Mouse (Mus musculus) hindbrain, embryonic 11.5 days (tissue): ENCODE results near the gene Pspn. TPM values are rescaled to one million over a fixed set of nuclear protein-coding genes. Genes with fewer than 3 reads are reported as not detected.

Experiments
- ATAC-seq: fragments of 200-750 bp; cut with Nextera tagmentation; 2 replicates; pipeline ENCODE4 v1.8.0; 2017; ENCODE audit warnings: mild to moderate bottlenecking, moderate TSS enrichment, moderate library complexity; ENCODE audit not compliant: low FRiP score
- DNase-seq: peaks from one replicate; pipeline ENCODE4 v3.0.0-alpha.2; 2015; ENCODE audit warnings: low spot score
- H3K27ac ChIP-seq: fragments of 300-500 bp; sonication (generic); 2 replicates; pipeline ENCODE4 v1.5.1; 2014; ENCODE audit warnings: mild to moderate bottlenecking, low read depth, low read length
- H3K27me3 ChIP-seq: fragments of 300-500 bp; sonication (generic); 2 replicates; pipeline ENCODE4 v1.6.1; 2014; ENCODE audit warnings: mild to moderate bottlenecking, low read length, moderate library complexity, mixed read lengths; ENCODE audit not compliant: control insufficient read depth, insufficient read depth
- H3K36me3 ChIP-seq: fragments of 300-500 bp; sonication (generic); 2 replicates; pipeline ENCODE4 v1.6.1; 2014; ENCODE audit warnings: mild to moderate bottlenecking, low read length, moderate library complexity, mixed read lengths; ENCODE audit not compliant: control insufficient read depth, insufficient read depth
- H3K4me1 ChIP-seq: fragments of 300-500 bp; sonication (generic); replicated peaks from 2 replicates; pipeline ENCODE4 v1.6.1; 2014; ENCODE audit warnings: low read length, mixed read lengths; ENCODE audit not compliant: control insufficient read depth, insufficient read depth
- H3K4me2 ChIP-seq: fragments of 300-500 bp; sonication (generic); replicated peaks from 2 replicates; pipeline ENCODE4 v1.6.1; 2014; ENCODE audit warnings: mild to moderate bottlenecking, low read depth, low read length
- H3K4me3 ChIP-seq: fragments of 300-500 bp; sonication (generic); 2 replicates; pipeline ENCODE4 v1.5.1; 2014; ENCODE audit warnings: low read depth, low read length
- H3K9ac ChIP-seq: fragments of 300-500 bp; sonication (generic); 2 replicates; pipeline ENCODE4 v1.6.1; 2014; ENCODE audit warnings: low read depth, low read length
- H3K9me3 ChIP-seq: fragments of 300-500 bp; sonication (generic); 2 replicates; pipeline ENCODE4 v1.6.1; 2016; ENCODE audit warnings: low read length; ENCODE audit not compliant: control insufficient read depth
- WGBS: fragments of 180-500 bp; shearing (Covaris S2); extraction: QIAGEN DNeasy Blood & Tissue Kit; methylation state at CpG from one replicate; pipeline ENCODE4 v1.1.7; 2014; 5-methylcytosine and 5-hydroxymethylcytosine counted together
- polyA plus RNA-seq: library from polyadenylated mRNA; unstranded; fragments of >200 nt; fragmentation: Nextera tagmentation; extraction: Ambion mirVana; gene quantifications from 2 replicates; pipeline ENCODE4 v1.2.1, GENCODE M21; 2014

The Pspn gene
- polyA plus RNA-seq, 1 experiment from 2014 or later, result not detected

- no peak for ATAC-seq
- Histone ChIP-seq H3K36me3 (no peaks in the 10 kb centered on the region), H3K4me2 (no peak overlapping the region), H3K4me3 (no peak overlapping the region), H3K4me1 (no peaks in the 10 kb centered on the region), H3K9ac (no peak overlapping the region), H3K27me3 (no peaks in the 10 kb centered on the region), H3K9me3 (no peaks in the 10 kb centered on the region), H3K27ac (no peak overlapping the region)
- no peak for DNase-seq
- 78% methylated on average over 5 of the region's 5 CpGs for WGBS
These were observed 37.0 kb downstream of the Pspn start for GRCm38 (mm10) chr17:56962642-56963405.

DNA sequence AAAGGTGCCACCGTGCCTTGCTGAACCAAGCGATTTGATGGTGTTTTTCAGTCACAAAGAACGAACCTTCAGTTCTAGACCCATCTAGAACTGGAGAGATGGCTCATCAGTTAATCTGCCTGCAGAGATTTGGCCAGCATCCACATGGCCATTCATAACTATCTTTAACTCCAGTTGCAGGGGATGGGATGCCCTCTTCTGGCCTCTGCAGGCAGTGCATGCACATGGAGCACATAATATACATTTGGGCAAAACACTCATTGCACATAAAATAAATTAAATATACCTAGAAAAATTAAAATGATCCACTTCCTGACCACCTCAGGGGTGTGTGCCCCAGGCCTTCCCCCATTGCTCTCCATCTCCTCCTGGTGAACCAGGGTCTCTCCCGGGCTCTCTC is 37.9 kb downstream of the Pspn start:
- Histone ChIP-seq H3K27ac (no peak overlapping the region), H3K4me2 (no peak overlapping the region), H3K36me3 (no peaks in the 10 kb centered on the region), H3K27me3 (no peaks in the 10 kb centered on the region), H3K4me1 (no peaks in the 10 kb centered on the region), H3K9me3 (no peaks in the 10 kb centered on the region), H3K9ac (no peak overlapping the region), H3K4me3 (no peak overlapping the region)
- no peak for DNase-seq
- no peak for ATAC-seq
- WGBS, result 90% methylated on average over 4 of the region's 4 CpGs

GRCm38 (mm10) chr17:56958667-56959066 is 41.2 kb downstream of the Pspn start:
- Histone ChIP-seq H3K4me3 (no peak overlapping the region), H3K27me3 (no peaks in the 10 kb centered on the region), H3K4me2 (no peak overlapping the region), H3K36me3 (no peaks in the 10 kb centered on the region), H3K9ac (no peak overlapping the region), H3K9me3 (no peaks in the 10 kb centered on the region), H3K4me1 (no peaks in the 10 kb centered on the region), H3K27ac (no peak overlapping the region)
- DNase-seq, result no peak
- WGBS, result 75% methylated on average over 4 of the region's 4 CpGs
- no peak for ATAC-seq

DNA sequence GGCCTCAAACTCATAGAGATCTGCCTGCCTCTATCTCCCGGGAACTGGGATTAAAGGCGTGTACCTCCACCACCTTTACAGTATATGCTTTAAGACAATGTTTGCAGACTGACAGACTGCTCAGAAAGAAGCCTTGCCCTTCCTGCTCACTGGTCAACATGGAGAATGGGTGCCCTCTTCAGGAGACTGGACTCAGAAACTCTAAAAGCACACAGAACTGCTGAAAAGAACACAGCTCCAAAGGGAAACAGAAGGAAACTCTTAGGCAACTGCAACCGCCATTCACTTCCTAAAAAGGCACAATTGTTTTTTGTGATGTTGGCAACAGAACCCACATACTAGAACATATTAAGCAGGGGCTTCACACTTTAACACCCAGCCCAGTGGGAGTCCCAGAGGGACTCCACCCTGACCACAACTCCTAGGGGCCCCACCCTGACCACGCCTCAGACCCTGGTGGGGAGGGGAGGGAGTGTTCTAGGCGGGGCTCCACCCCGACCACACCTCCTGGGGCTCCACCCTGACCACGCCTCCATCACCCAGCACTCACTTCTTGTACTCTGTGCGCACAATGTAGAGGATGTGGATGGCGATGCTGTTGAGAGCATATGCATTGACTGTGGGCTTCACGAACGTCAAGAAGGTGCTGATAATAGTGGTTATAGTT is 41.9 kb downstream of the Pspn start:
- H3K4me2 ChIP-seq, result no peak overlapping the region
- H3K4me1 ChIP-seq, result no peaks in the 10 kb centered on the region
- no peak for DNase-seq
- 29% methylated on average over 11 of the region's 11 CpGs for WGBS
- peak; percentile 45; the same call in 1 of the 2 replicates for ATAC-seq
- H3K9me3 ChIP-seq, result no peaks in the 10 kb centered on the region
- H3K4me3 ChIP-seq, result no peak overlapping the region
- no peak overlapping the region for H3K27ac ChIP-seq
- no peaks in the 10 kb centered on the region for H3K27me3 ChIP-seq
- H3K9ac ChIP-seq, result no peak overlapping the region
- no peaks in the 10 kb centered on the region for H3K36me3 ChIP-seq

- no peaks in the 10 kb centered on the region for H3K4me1 ChIP-seq
- no peak overlapping the region for H3K27ac ChIP-seq
- no peak for ATAC-seq
- H3K9ac ChIP-seq, result no peak overlapping the region
- H3K27me3 ChIP-seq, result no peaks in the 10 kb centered on the region
- no peaks in the 10 kb centered on the region for H3K9me3 ChIP-seq
- no peak overlapping the region for H3K4me2 ChIP-seq
- H3K4me3 ChIP-seq, result no peak overlapping the region
- no peaks in the 10 kb centered on the region for H3K36me3 ChIP-seq
- WGBS, result 83% methylated on average over 7 of the region's 7 CpGs
- no peak for DNase-seq
These were observed 44.9 kb downstream of the Pspn start for GRCm38 (mm10) chr17:56954871-56955270.

GRCm38 (mm10) chr17:56952639-56953038 is 47.2 kb downstream of the Pspn start:
- Histone ChIP-seq H3K27ac (no peak overlapping the region), H3K4me2 (no peak overlapping the region), H3K9ac (no peak overlapping the region), H3K36me3 (no peaks in the 10 kb centered on the region), H3K27me3 (no peaks in the 10 kb centered on the region), H3K4me3 (no peak overlapping the region), H3K4me1 (no peaks in the 10 kb centered on the region), H3K9me3 (no peaks in the 10 kb centered on the region)
- ATAC-seq (no peak), DNase-seq (no peak)
- WGBS, result 76% methylated on average over 1 of the region's 1 CpGs

DNA sequence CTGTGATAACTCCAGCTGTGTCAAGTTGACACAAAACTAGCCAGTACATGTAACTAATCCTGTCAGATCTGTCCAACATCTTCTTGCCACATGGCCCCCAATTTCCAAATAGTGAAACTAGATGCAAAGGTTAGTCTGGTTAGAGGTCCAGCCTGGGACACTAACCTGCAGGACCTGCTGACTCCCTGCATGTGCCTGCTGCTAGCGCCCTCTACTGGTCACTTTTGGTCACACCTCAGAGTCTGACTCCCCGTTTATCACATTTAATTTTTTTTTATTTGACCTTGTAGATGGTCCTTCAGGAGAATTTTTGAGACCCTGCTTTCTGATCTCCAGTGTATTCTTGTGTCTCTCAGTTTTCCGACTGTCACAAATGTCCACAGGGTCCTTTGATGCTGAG is 48.9 kb downstream of the Pspn start:
- Histone ChIP-seq H3K9ac (no peak overlapping the region), H3K4me3 (no peak overlapping the region), H3K27me3 (no peaks in the 10 kb centered on the region), H3K4me1 (no peaks in the 10 kb centered on the region), H3K27ac (no peak overlapping the region), H3K36me3 (no peaks in the 10 kb centered on the region), H3K4me2 (no peak overlapping the region), H3K9me3 (no peaks in the 10 kb centered on the region)
- WGBS, result 14% methylated on average over 3 of the region's 3 CpGs
- ATAC-seq (no peak), DNase-seq (peak; percentile 66)
